Mouse (Mus musculus): ENCODE data around the gene Olfr224. TPM values are rescaled to one million over a fixed set of nuclear protein-coding genes. Genes with fewer than 3 reads are reported as not detected.

Olfr224 gene
- polyA plus RNA-seq, 2 experiments from 2014 or later, result 0.36 TPM; not detected in 1

Other genes starting within 250 kb of the Olfr224 start
- gene Zfp672, start 240.2 kb downstream of the Olfr224 start, polyA plus RNA-seq (2017; shearing (Covaris generic)), result 10 to 100 TPM; 37.0 to 46.8 TPM
- gene Sh3bp5l, start 239.8 kb downstream of the Olfr224 start, polyA plus RNA-seq (2017; shearing (Covaris generic)), result 1 to 10 TPM; 5.3 to 6.3 TPM
- gene Lypd8, start 191.5 kb downstream of the Olfr224 start, polyA plus RNA-seq (2017; shearing (Covaris generic)), result not detected
- not detected for gene 1810065E05Rik, start 149.4 kb downstream of the Olfr224 start, polyA plus RNA-seq (2017; shearing (Covaris generic))
- not detected for gene Gm12253, start 138.0 kb downstream of the Olfr224 start, polyA plus RNA-seq (2017; shearing (Covaris generic))
- gene Lypd9, start 117.6 kb downstream of the Olfr224 start, polyA plus RNA-seq (2017; shearing (Covaris generic)), result not detected
- gene Olfr30, start 108.3 kb downstream of the Olfr224 start, polyA plus RNA-seq (2017; shearing (Covaris generic)), result not detected
- under 1 TPM in 1 of 2 experiments, not detected in 1; 0.23 TPM for gene Olfr332, start 78.0 kb downstream of the Olfr224 start, polyA plus RNA-seq (2017; shearing (Covaris generic))
- not detected for gene Olfr331, start 68.0 kb downstream of the Olfr224 start, polyA plus RNA-seq (2017; shearing (Covaris generic))
- gene Olfr330, start 35.7 kb downstream of the Olfr224 start, polyA plus RNA-seq (2017; shearing (Covaris generic)), result not detected
- gene Olfr329-ps, start 24.1 kb downstream of the Olfr224 start, polyA plus RNA-seq (2017; shearing (Covaris generic)), result not detected
- not detected for gene Olfr328, start 14.9 kb downstream of the Olfr224 start, polyA plus RNA-seq (2017; shearing (Covaris generic))
- gene Olfr325, start 7.2 kb upstream of the Olfr224 start, polyA plus RNA-seq (2017; shearing (Covaris generic)), result not detected
- gene Olfr324, start 24.6 kb upstream of the Olfr224 start, polyA plus RNA-seq (2017; shearing (Covaris generic)), result not detected
- not detected for gene 2210407C18Rik, start 45.5 kb upstream of the Olfr224 start, polyA plus RNA-seq (2017; shearing (Covaris generic))
- gene Olfr323, start 59.9 kb upstream of the Olfr224 start, polyA plus RNA-seq (2017; shearing (Covaris generic)), result not detected
- not detected for gene Trim58, start 69.9 kb upstream of the Olfr224 start, polyA plus RNA-seq (2017; shearing (Covaris generic))
- gene Olfr322, start 88.2 kb upstream of the Olfr224 start, polyA plus RNA-seq (2017; shearing (Covaris generic)), result not detected
- not detected for gene Olfr320, start 110.5 kb upstream of the Olfr224 start, polyA plus RNA-seq (2017; shearing (Covaris generic))
- gene Olfr319, start 128.6 kb upstream of the Olfr224 start, polyA plus RNA-seq (2017; shearing (Covaris generic)), result not detected
- not detected for gene Olfr318, start 153.5 kb upstream of the Olfr224 start, polyA plus RNA-seq (2017; shearing (Covaris generic))
- not detected for gene Olfr317, start 168.7 kb upstream of the Olfr224 start, polyA plus RNA-seq (2017; shearing (Covaris generic))
- gene Olfr316, start 182.2 kb upstream of the Olfr224 start, polyA plus RNA-seq (2017; shearing (Covaris generic)), result not detected
- gene Olfr315, start 202.6 kb upstream of the Olfr224 start, polyA plus RNA-seq (2017; shearing (Covaris generic)), result not detected
- not detected for gene Olfr314, start 212.4 kb upstream of the Olfr224 start, polyA plus RNA-seq (2017; shearing (Covaris generic))
- gene Fam183b, start 231.4 kb upstream of the Olfr224 start, polyA plus RNA-seq (2017; shearing (Covaris generic)), result under 1 TPM in 1 of 2 experiments, not detected in 1; 1.00 TPM
- gene Olfr313, start 244.4 kb upstream of the Olfr224 start, polyA plus RNA-seq (2017; shearing (Covaris generic)), result not detected